Mouse (Mus musculus) hindbrain, embryonic 11.5 days (tissue): Measurements from ENCODE around the gene Fuom. TPM values are rescaled to one million over a fixed set of nuclear protein-coding genes. Genes with fewer than 3 reads are reported as not detected.

ENCODE experiments used
- ATAC-seq: fragments of 200-750 bp; cut with Nextera tagmentation; 2 replicates; pipeline ENCODE4 v1.8.0; 2017; ENCODE audit warnings: mild to moderate bottlenecking, moderate TSS enrichment, moderate library complexity; ENCODE audit not compliant: low FRiP score
- DNase-seq: peaks from one replicate; pipeline ENCODE4 v3.0.0-alpha.2; 2015; ENCODE audit warnings: low spot score
- H3K27ac ChIP-seq: fragments of 300-500 bp; sonication (generic); 2 replicates; pipeline ENCODE4 v1.5.1; 2014; ENCODE audit warnings: mild to moderate bottlenecking, low read depth, low read length
- H3K27me3 ChIP-seq: fragments of 300-500 bp; sonication (generic); 2 replicates; pipeline ENCODE4 v1.6.1; 2014; ENCODE audit warnings: mild to moderate bottlenecking, low read length, moderate library complexity, mixed read lengths; ENCODE audit not compliant: control insufficient read depth, insufficient read depth
- H3K36me3 ChIP-seq: fragments of 300-500 bp; sonication (generic); 2 replicates; pipeline ENCODE4 v1.6.1; 2014; ENCODE audit warnings: mild to moderate bottlenecking, low read length, moderate library complexity, mixed read lengths; ENCODE audit not compliant: control insufficient read depth, insufficient read depth
- H3K4me1 ChIP-seq: fragments of 300-500 bp; sonication (generic); replicated peaks from 2 replicates; pipeline ENCODE4 v1.6.1; 2014; ENCODE audit warnings: low read length, mixed read lengths; ENCODE audit not compliant: control insufficient read depth, insufficient read depth
- H3K4me2 ChIP-seq: fragments of 300-500 bp; sonication (generic); replicated peaks from 2 replicates; pipeline ENCODE4 v1.6.1; 2014; ENCODE audit warnings: mild to moderate bottlenecking, low read depth, low read length
- H3K4me3 ChIP-seq: fragments of 300-500 bp; sonication (generic); 2 replicates; pipeline ENCODE4 v1.5.1; 2014; ENCODE audit warnings: low read depth, low read length
- H3K9ac ChIP-seq: fragments of 300-500 bp; sonication (generic); 2 replicates; pipeline ENCODE4 v1.6.1; 2014; ENCODE audit warnings: low read depth, low read length
- H3K9me3 ChIP-seq: fragments of 300-500 bp; sonication (generic); 2 replicates; pipeline ENCODE4 v1.6.1; 2016; ENCODE audit warnings: low read length; ENCODE audit not compliant: control insufficient read depth
- WGBS: fragments of 180-500 bp; shearing (Covaris S2); extraction: QIAGEN DNeasy Blood & Tissue Kit; methylation state at CpG from one replicate; pipeline ENCODE4 v1.1.7; 2014; 5-methylcytosine and 5-hydroxymethylcytosine counted together
- polyA plus RNA-seq: library from polyadenylated mRNA; unstranded; fragments of >200 nt; fragmentation: Nextera tagmentation; extraction: Ambion mirVana; gene quantifications from 2 replicates; pipeline ENCODE4 v1.2.1, GENCODE M21; 2014

Gene Fuom
- polyA plus RNA-seq, 1 experiment from 2014 or later = 17.7 TPM

GRCm38 (mm10) chr7:140094954-140095353, 7.3 kb downstream of the Fuom start:
- Histone ChIP-seq H3K27me3 (no peaks in the 10 kb centered on the region), H3K36me3 (no peaks in the 10 kb centered on the region), H3K4me1 (no peaks in the 10 kb centered on the region), H3K27ac (no peak overlapping the region), H3K4me2 (no peak overlapping the region), H3K4me3 (no peak overlapping the region), H3K9me3 (no peaks in the 10 kb centered on the region), H3K9ac (no peak overlapping the region)
- ATAC-seq (no peak), DNase-seq (no peak)
- WGBS = 63% methylated on average over 5 of the region's 5 CpGs

- H3K27me3 ChIP-seq = no peaks in the 10 kb centered on the region
- H3K27ac ChIP-seq = no peak within 1 kb of the TSS
- no peak within 1 kb of the TSS for H3K4me2 ChIP-seq
- H3K36me3 ChIP-seq = no peaks in the 10 kb centered on the region
- no peaks in the 10 kb centered on the region for H3K9me3 ChIP-seq
- no peak within 1 kb of the TSS for H3K9ac ChIP-seq
- DNase-seq = no peak
- H3K4me3 ChIP-seq = no peak within 1 kb of the TSS
- H3K4me1 ChIP-seq = no peaks in the 10 kb centered on the region
- no peak for ATAC-seq
- 69% methylated on average over 5 of the region's 5 CpGs for WGBS
These were observed 9.2 kb downstream of the Fuom start, which contains the start of gene Prap1 for GRCm38 (mm10) chr7:140092924-140093528. Gene Prap1 (plus strand): TSS chr7:140093395.

- H3K4me1 ChIP-seq = no peaks in the 10 kb centered on the region
- no peak overlapping the region for H3K27ac ChIP-seq
- H3K27me3 ChIP-seq = no peaks in the 10 kb centered on the region
- no peak overlapping the region for H3K4me2 ChIP-seq
- no peak overlapping the region for H3K4me3 ChIP-seq
- ATAC-seq (no peak), DNase-seq (no peak)
- H3K9me3 ChIP-seq = no peaks in the 10 kb centered on the region
- H3K36me3 ChIP-seq = no peaks in the 10 kb centered on the region
- no peak overlapping the region for H3K9ac ChIP-seq
- WGBS = 84% methylated on average over 10 of the region's 10 CpGs
These were observed 11.6 kb downstream of the Fuom start for GRCm38 (mm10) chr7:140090601-140091000.

- no peaks in the 10 kb centered on the region for H3K9me3 ChIP-seq
- H3K9ac ChIP-seq = peak within 1 kb of the TSS; percentile 42
- DNase-seq = peak; percentile 87
- peak within 1 kb of the TSS; percentile 26 for H3K4me3 ChIP-seq
- no peaks in the 10 kb centered on the region for H3K36me3 ChIP-seq
- peaks cover 28% of the 10 kb centered on the region for H3K27me3 ChIP-seq
- peaks cover 12% of the 10 kb centered on the region for H3K4me1 ChIP-seq
- ATAC-seq = peak; percentile 74
- peak within 1 kb of the TSS; percentile 53 for H3K4me2 ChIP-seq
- no peak within 1 kb of the TSS for H3K27ac ChIP-seq
- WGBS = 8% methylated on average over 18 of the region's 18 CpGs
These were observed 20.0 kb downstream of the Fuom start, which contains the start of gene Caly for GRCm38 (mm10) chr7:140082242-140082678. Gene Caly (minus strand): TSS chr7:140082548.

GRCm38 (mm10) chr7:140081408-140082241, 20.6 kb downstream of the Fuom start:
- 12% methylated on average over 20 of the region's 20 CpGs for WGBS
- Histone ChIP-seq H3K9me3 (no peaks in the 10 kb centered on the region), H3K27ac (no peak overlapping the region), H3K4me3 (peak overlapping the region; percentile 26), H3K4me1 (peaks cover 12% of the 10 kb centered on the region), H3K9ac (no peak overlapping the region), H3K4me2 (peak overlapping the region; percentile 53), H3K36me3 (no peaks in the 10 kb centered on the region), H3K27me3 (peaks cover 28% of the 10 kb centered on the region)
- ATAC-seq = peak; percentile 32
- DNase-seq = peak; percentile 16

- Histone ChIP-seq H3K4me1 (peaks cover 12% of the 10 kb centered on the region), H3K36me3 (no peaks in the 10 kb centered on the region), H3K4me2 (peak overlapping the region; percentile 53), H3K4me3 (peak overlapping the region; percentile 26), H3K9me3 (no peaks in the 10 kb centered on the region), H3K27me3 (peaks cover 28% of the 10 kb centered on the region), H3K27ac (peak overlapping the region; percentile 67), H3K9ac (peak overlapping the region; percentile 44; the same call in 1 of the 2 replicates)
- WGBS = 4% methylated on average over 24 of the region's 24 CpGs
- ATAC-seq = peak; percentile 83
- DNase-seq = peak; percentile 95
These were observed 21.6 kb downstream of the Fuom start for GRCm38 (mm10) chr7:140080503-140081156.

- ATAC-seq (no peak), DNase-seq (peak; percentile 87)
- WGBS = 7% methylated on average over 5 of the region's 5 CpGs
- Histone ChIP-seq H3K4me2 (no peak overlapping the region), H3K4me1 (peaks cover 12% of the 10 kb centered on the region), H3K4me3 (no peak overlapping the region), H3K9me3 (no peaks in the 10 kb centered on the region), H3K27ac (no peak overlapping the region), H3K27me3 (peaks cover 28% of the 10 kb centered on the region), H3K36me3 (no peaks in the 10 kb centered on the region), H3K9ac (no peak overlapping the region)
These were observed 23.5 kb downstream of the Fuom start for GRCm38 (mm10) chr7:140078711-140079110.

GRCm38 (mm10) chr7:140077698-140078097, 24.5 kb downstream of the Fuom start:
- peaks cover 28% of the 10 kb centered on the region for H3K27me3 ChIP-seq
- peaks cover 12% of the 10 kb centered on the region for H3K4me1 ChIP-seq
- no peaks in the 10 kb centered on the region for H3K9me3 ChIP-seq
- 81% methylated on average over 6 of the region's 6 CpGs for WGBS
- DNase-seq (no peak), ATAC-seq (no peak)
- no peaks in the 10 kb centered on the region for H3K36me3 ChIP-seq
- no peak overlapping the region for H3K27ac ChIP-seq
- H3K9ac ChIP-seq = no peak overlapping the region
- no peak overlapping the region for H3K4me3 ChIP-seq
- H3K4me2 ChIP-seq = no peak overlapping the region
